Mouse (Mus musculus) kidney, postnatal 0 days (tissue): ENCODE measurements around the gene Aloxe3. TPM values are rescaled to one million over a fixed set of nuclear protein-coding genes. Genes with fewer than 3 reads are reported as not detected.

Experiments
- ATAC-seq: fragments of 200-750 bp; cut with Nextera tagmentation; replicated peaks from 2 replicates; pipeline ENCODE4 v1.8.0; 2017; ENCODE audit warnings: low read depth, moderate number of reproducible peaks, moderate TSS enrichment, moderate library complexity; ENCODE audit not compliant: low FRiP score
- DNase-seq: peaks from one replicate; pipeline ENCODE4 v3.0.0-alpha.2; 2016; ENCODE audit warnings: low spot score
- H3K27ac ChIP-seq: fragments of 300-500 bp; sonication (generic); 2 replicates; pipeline ENCODE4 v1.5.1; 2014; ENCODE audit warnings: mild to moderate bottlenecking
- H3K27me3 ChIP-seq: fragments of 300-500 bp; sonication (generic); 2 replicates; pipeline ENCODE4 v1.6.1; 2014; ENCODE audit warnings: low read length, mixed read lengths; ENCODE audit not compliant: insufficient read depth
- H3K36me3 ChIP-seq: fragments of 300-500 bp; sonication (generic); 2 replicates; pipeline ENCODE4 v1.6.1; 2014; ENCODE audit warnings: low read length, mixed read lengths; ENCODE audit not compliant: insufficient read depth
- H3K4me1 ChIP-seq: fragments of 300-500 bp; sonication (generic); replicated peaks from 2 replicates; pipeline ENCODE4 v1.6.1; 2014; ENCODE audit warnings: antibody characterized with exemption, low read length, mixed read lengths; ENCODE audit not compliant: insufficient read depth
- H3K4me2 ChIP-seq: fragments of 300-500 bp; sonication (generic); 2 replicates; pipeline ENCODE4 v1.6.1; 2014; ENCODE audit warnings: mild to moderate bottlenecking, low read length, moderate library complexity, mixed read lengths
- H3K4me3 ChIP-seq: fragments of 300-500 bp; sonication (generic); replicated peaks from 2 replicates; pipeline ENCODE4 v1.5.1; 2014; ENCODE audit warnings: low read depth, low read length
- H3K9ac ChIP-seq: fragments of 300-500 bp; sonication (generic); 2 replicates; pipeline ENCODE4 v1.6.1; 2014; ENCODE audit warnings: low read depth, low read length
- H3K9me3 ChIP-seq: fragments of 300-500 bp; sonication (generic); replicated peaks from 2 replicates; pipeline ENCODE4 v1.6.1; 2016; ENCODE audit warnings: low read length, inconsistent platforms, mixed read lengths
- CTCF ChIP-seq: IDR thresholded peaks from 2 replicates; pipeline ENCODE4 v1.5.1; 2016; ENCODE audit warnings: antibody characterized with exemption, low read depth, mild to moderate bottlenecking, moderate library complexity
- WGBS: fragments of 180-500 bp; shearing (Covaris S2); extraction: QIAGEN DNeasy Blood & Tissue Kit; methylation state at CpG from one replicate; pipeline ENCODE4 v1.1.7; 2014; 5-methylcytosine and 5-hydroxymethylcytosine counted together
- polyA plus RNA-seq: library from polyadenylated mRNA; unstranded; fragments of >200 nt; fragmentation: Nextera tagmentation; extraction: Ambion mirVana; gene quantifications from 2 replicates; pipeline ENCODE4 v1.2.1, GENCODE M21; 2015

Gene Aloxe3
- polyA plus RNA-seq, 1 experiment from 2014 or later, result 0.54 TPM

- peaks cover 20% of the 10 kb centered on the region; the same call in 1 of the 2 replicates for H3K4me1 ChIP-seq
- 91% methylated on average over 20 of the region's 20 CpGs for WGBS
- H3K27ac ChIP-seq, result no peak overlapping the region
- H3K36me3 ChIP-seq, result peaks cover 54% of the 10 kb centered on the region
- ATAC-seq, result no peak
- no peaks in the 10 kb centered on the region for H3K9me3 ChIP-seq
- 0 out of 2 replicates have a peak overlapping the region, but pooled peaks have one; percentile 31 for H3K9ac ChIP-seq
- H3K4me2 ChIP-seq, result peak overlapping the region; percentile 59; the same call in 1 of the 2 replicates
- peak overlapping the region; percentile 38; the same call in 1 of the 2 replicates for H3K4me3 ChIP-seq
- H3K27me3 ChIP-seq, result no peaks in the 10 kb centered on the region
- TF ChIP-seq CTCF, result no peak
- DNase-seq, result no peak
Observed at GRCm38 (mm10) chr11:69100639-69101360, 24.9 kb upstream of the Aloxe3 start.

- WGBS, result 89% methylated on average over 21 of the region's 21 CpGs
- H3K4me3 ChIP-seq, result no peak overlapping the region
- DNase-seq (no peak), ATAC-seq (no peak)
- TF ChIP-seq CTCF, result no peak
- H3K9ac ChIP-seq, result no peak overlapping the region
- H3K9me3 ChIP-seq, result no peaks in the 10 kb centered on the region
- peaks cover 63% of the 10 kb centered on the region for H3K36me3 ChIP-seq
- no peak overlapping the region for H3K27ac ChIP-seq
- H3K4me2 ChIP-seq, result no peak overlapping the region
- peaks cover 20% of the 10 kb centered on the region; the same call in 1 of the 2 replicates for H3K4me1 ChIP-seq
- no peaks in the 10 kb centered on the region for H3K27me3 ChIP-seq
Observed at GRCm38 (mm10) chr11:69101604-69102402, 23.9 kb upstream of the Aloxe3 start.

- no peaks in the 10 kb centered on the region for H3K9me3 ChIP-seq
- H3K27ac ChIP-seq, result no peak overlapping the region
- H3K27me3 ChIP-seq, result no peaks in the 10 kb centered on the region
- ATAC-seq (no peak), DNase-seq (no peak)
- no peak overlapping the region for H3K9ac ChIP-seq
- H3K36me3 ChIP-seq, result peaks cover 68% of the 10 kb centered on the region
- TF ChIP-seq CTCF, result no peak
- WGBS, result 91% methylated on average over 7 of the region's 7 CpGs
- H3K4me2 ChIP-seq, result no peak overlapping the region
- peaks cover 20% of the 10 kb centered on the region; the same call in 1 of the 2 replicates for H3K4me1 ChIP-seq
- no peak overlapping the region for H3K4me3 ChIP-seq
Observed at GRCm38 (mm10) chr11:69102403-69102725, 23.3 kb upstream of the Aloxe3 start.

GRCm38 (mm10) chr11:69103121-69103520 is 22.6 kb upstream of the Aloxe3 start:
- H3K36me3 ChIP-seq, result peaks cover 76% of the 10 kb centered on the region
- no peak overlapping the region for H3K9ac ChIP-seq
- no peak for TF ChIP-seq CTCF
- H3K4me2 ChIP-seq, result no peak overlapping the region
- DNase-seq (no peak), ATAC-seq (no peak)
- H3K27me3 ChIP-seq, result no peaks in the 10 kb centered on the region
- no peak overlapping the region for H3K27ac ChIP-seq
- H3K9me3 ChIP-seq, result no peaks in the 10 kb centered on the region
- no peak overlapping the region for H3K4me3 ChIP-seq
- 96% methylated on average over 14 of the region's 14 CpGs for WGBS
- peaks cover 14% of the 10 kb centered on the region; the same call in 1 of the 2 replicates for H3K4me1 ChIP-seq

- Histone ChIP-seq H3K9me3 (no peaks in the 10 kb centered on the region), H3K4me3 (no peak overlapping the region), H3K4me2 (no peak overlapping the region), H3K27me3 (no peaks in the 10 kb centered on the region), H3K36me3 (peaks cover 81% of the 10 kb centered on the region), H3K9ac (no peak overlapping the region), H3K27ac (no peak overlapping the region), H3K4me1 (peaks cover 9% of the 10 kb centered on the region; the same call in 1 of the 2 replicates)
- no peak for TF ChIP-seq CTCF
- 88% methylated on average over 15 of the region's 15 CpGs for WGBS
- no peak for DNase-seq
- no peak for ATAC-seq
Observed at GRCm38 (mm10) chr11:69103531-69104435, 21.9 kb upstream of the Aloxe3 start.

- no peak for TF ChIP-seq CTCF
- WGBS, result 88% methylated on average over 14 of the region's 14 CpGs
- no peak for DNase-seq
Observed at GRCm38 (mm10) chr11:69104487-69104886, 21.2 kb upstream of the Aloxe3 start.

More at GRCm38 (mm10) chr11:69104487-69104886, 21.2 kb upstream of the Aloxe3 start:
- no peak overlapping the region for H3K4me2 ChIP-seq
- H3K9ac ChIP-seq, result no peak overlapping the region
- peaks cover 9% of the 10 kb centered on the region; the same call in 1 of the 2 replicates for H3K4me1 ChIP-seq
- no peaks in the 10 kb centered on the region for H3K9me3 ChIP-seq
- peaks cover 88% of the 10 kb centered on the region for H3K36me3 ChIP-seq
- H3K27ac ChIP-seq, result no peak overlapping the region
- ATAC-seq, result no peak
- no peak overlapping the region for H3K4me3 ChIP-seq
- no peaks in the 10 kb centered on the region for H3K27me3 ChIP-seq
